In the genomic region with DNA sequence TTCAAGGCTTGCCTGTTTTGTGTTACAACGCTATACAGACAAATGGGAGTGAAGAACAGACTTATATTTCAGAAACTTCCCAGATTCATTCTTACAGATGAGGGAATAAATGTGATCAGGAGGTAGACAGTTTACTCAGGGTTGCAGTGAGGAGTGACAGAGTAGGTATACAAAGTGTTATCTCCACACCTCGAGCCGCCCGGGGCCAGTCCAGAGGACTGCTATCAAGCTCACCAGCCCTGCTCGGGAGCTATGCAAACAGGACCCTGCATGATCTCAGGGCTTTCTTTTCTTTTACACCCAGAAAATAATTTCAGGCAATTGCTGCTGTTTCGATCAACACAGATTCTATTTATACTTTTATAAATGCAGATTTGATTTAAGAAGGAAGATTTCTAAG, we compare ENCODE assay signal across 18 mouse cellular contexts.
A peak's percentile ranks its signal among the peaks of the same experiment; 100 is the strongest.
DNase-seq lines count a peak whose midpoint lies in the region; ATAC-seq lines count a peak whose summit lies in the region.
"Had no signal": no experiment of that assay in that cellular context is flagged by ENCODE, and none has a peak within 500 bp of the region (broad histone marks: within the 10 kb centered on the region; RNA-seq: fewer than 3 reads in every experiment).

No protein-coding gene starts in this region.

- peak; percentile 4 for DNase-seq in neural tube, embryonic 10.5 days (ENCODE audit: extremely low spot score, low spot score)
- DNase-seq in gastrocnemius, postnatal 36 days, result no peak
- DNase-seq: adrenal gland, adult 2 months; adrenal gland, postnatal 10 days; adrenal gland, postnatal 25 days; cerebellum, adult 11 months; cerebellum, adult 18-20 months; cerebellum, adult 8-10 months; cerebellum, postnatal 10 days; cerebellum, postnatal 25 days had no signal

- H3K9me3 ChIP-seq in neural tube, embryonic 15.5 days (replicated peaks), result no peaks in the 10 kb centered on the region
- H3K9me3 ChIP-seq in intestine, embryonic 15.5 days, result no peaks in the 10 kb centered on the region
- H3K9me3 ChIP-seq in intestine, embryonic 16.5 days (ENCODE audit: control insufficient read depth, low read length), result no peaks in the 10 kb centered on the region
- no peaks in the 10 kb centered on the region for H3K9me3 ChIP-seq in kidney, embryonic 14.5 days (ENCODE audit: control insufficient read depth, low read length)
- H3K9me3 ChIP-seq: embryonic facial prominence, embryonic 10.5 days; embryonic facial prominence, embryonic 12.5 days; forebrain, embryonic 13.5 days; forebrain, embryonic 15.5 days had no signal

- H3K4me2 ChIP-seq in neural tube, embryonic 15.5 days, result no peak overlapping the region
- H3K4me2 ChIP-seq in intestine, embryonic 15.5 days (replicated peaks), result no peak overlapping the region
- no peak overlapping the region for H3K4me2 ChIP-seq in intestine, embryonic 16.5 days (ENCODE audit: low read depth, low read length)
- H3K4me2 ChIP-seq in kidney, embryonic 14.5 days (replicated peaks; ENCODE audit: low read depth, low read length), result no peak overlapping the region
- H3K4me2 ChIP-seq: embryonic facial prominence, embryonic 12.5 days; forebrain, embryonic 13.5 days; forebrain, embryonic 15.5 days had no signal

- H3K4me1 ChIP-seq in neural tube, embryonic 15.5 days, result no peaks in the 10 kb centered on the region
- H3K4me1 ChIP-seq in intestine, embryonic 15.5 days (replicated peaks), result no peaks in the 10 kb centered on the region
- no peaks in the 10 kb centered on the region for H3K4me1 ChIP-seq in intestine, embryonic 16.5 days (ENCODE audit: control insufficient read depth, insufficient read depth, low read length)
- H3K4me1 ChIP-seq in kidney, embryonic 14.5 days (ENCODE audit: control insufficient read depth, insufficient read depth, low read length), result no peaks in the 10 kb centered on the region
- H3K4me1 ChIP-seq: embryonic facial prominence, embryonic 12.5 days; forebrain, embryonic 13.5 days; forebrain, embryonic 15.5 days had no signal

- no peak overlapping the region for H3K9ac ChIP-seq in neural tube, embryonic 15.5 days (replicated peaks)
- H3K9ac ChIP-seq in intestine, embryonic 15.5 days, result no peak overlapping the region
- no peak overlapping the region for H3K9ac ChIP-seq in intestine, embryonic 16.5 days (ENCODE audit: low read depth, low read length)
- no peak overlapping the region for H3K9ac ChIP-seq in kidney, embryonic 14.5 days (ENCODE audit: low read depth, low read length)
- H3K9ac ChIP-seq: embryonic facial prominence, embryonic 12.5 days; forebrain, embryonic 13.5 days; forebrain, embryonic 15.5 days had no signal

- no peak overlapping the region for H3K4me3 ChIP-seq in neural tube, embryonic 15.5 days (replicated peaks)
- H3K4me3 ChIP-seq in intestine, embryonic 15.5 days (replicated peaks), result no peak overlapping the region
- no peak overlapping the region for H3K4me3 ChIP-seq in intestine, embryonic 16.5 days (ENCODE audit: low read length)
- no peak overlapping the region for H3K4me3 ChIP-seq in kidney, embryonic 14.5 days (ENCODE audit: low read length)
- H3K4me3 ChIP-seq: embryonic facial prominence, embryonic 10.5 days; embryonic facial prominence, embryonic 12.5 days; forebrain, embryonic 13.5 days; forebrain, embryonic 15.5 days had no signal

- H3K27ac ChIP-seq in neural tube, embryonic 15.5 days (replicated peaks), result no peak overlapping the region
- H3K27ac ChIP-seq in intestine, embryonic 15.5 days, result no peak overlapping the region
- no peak overlapping the region for H3K27ac ChIP-seq in intestine, embryonic 16.5 days (ENCODE audit: low read length)
- no peak overlapping the region for H3K27ac ChIP-seq in kidney, embryonic 14.5 days (ENCODE audit: low read depth, low read length)
- H3K27ac ChIP-seq: embryonic facial prominence, embryonic 10.5 days; embryonic facial prominence, embryonic 12.5 days; forebrain, embryonic 13.5 days; forebrain, embryonic 15.5 days had no signal

- H3K36me3 ChIP-seq in neural tube, embryonic 15.5 days, result no peaks in the 10 kb centered on the region
- H3K36me3 ChIP-seq in intestine, embryonic 15.5 days, result no peaks in the 10 kb centered on the region
- no peaks in the 10 kb centered on the region for H3K36me3 ChIP-seq in intestine, embryonic 16.5 days (ENCODE audit: control insufficient read depth, insufficient read depth, low read length)
- H3K36me3 ChIP-seq in kidney, embryonic 14.5 days (ENCODE audit: control insufficient read depth, insufficient read depth, low read length), result no peaks in the 10 kb centered on the region
- H3K36me3 ChIP-seq: embryonic facial prominence, embryonic 10.5 days; embryonic facial prominence, embryonic 12.5 days; forebrain, embryonic 15.5 days had no signal

- no peaks in the 10 kb centered on the region for H3K27me3 ChIP-seq in neural tube, embryonic 15.5 days (replicated peaks)
- H3K27me3 ChIP-seq in intestine, embryonic 15.5 days (replicated peaks), result no peaks in the 10 kb centered on the region
- no peaks in the 10 kb centered on the region for H3K27me3 ChIP-seq in intestine, embryonic 16.5 days (replicated peaks; ENCODE audit: control insufficient read depth, insufficient read depth, low read length)
- H3K27me3 ChIP-seq in kidney, embryonic 14.5 days (ENCODE audit: control insufficient read depth, insufficient read depth, low read length), result no peaks in the 10 kb centered on the region
- H3K27me3 ChIP-seq: embryonic facial prominence, embryonic 12.5 days; forebrain, embryonic 15.5 days had no signal

- 81% methylated on average over 6 of the region's 6 CpGs for WGBS in neural tube, embryonic 15.5 days
- WGBS in intestine, embryonic 15.5 days, result 38% methylated on average over 6 of the region's 6 CpGs
- WGBS in intestine, embryonic 16.5 days, result 47% methylated on average over 6 of the region's 6 CpGs
- whole genome bisulfite sequencing in kidney, embryonic 14.5 days, result 66% methylated on average over 6 of the region's 6 CpGs

- intact Hi-C loops in gastrocnemius, postnatal 36 days (cut with DNase I), result no loop called here

- ATAC-seq in neural tube, embryonic 15.5 days (ENCODE audit: low FRiP score), result no peak
- ATAC-seq in intestine, embryonic 15.5 days, result peak; percentile 85; the same call in 1 of the 2 replicates
- peak; percentile 91 for ATAC-seq in intestine, embryonic 16.5 days
- ATAC-seq in kidney, embryonic 14.5 days (ENCODE audit: low FRiP score, low TSS enrichment), result no peak
- ATAC-seq: forebrain, embryonic 13.5 days; forebrain, embryonic 15.5 days had no signal

Comparison
In these comparisons a context has a peak if more than half of its experiments do, and no peak if none do; other contexts are left out.
1. ATAC-seq: peak in intestine, embryonic 15.5 days (single experiment) and intestine, embryonic 16.5 days (single experiment); none in neural tube, embryonic 15.5 days (single experiment) and kidney, embryonic 14.5 days (single experiment).